Comparison of ENCODE assay signal across 8 mouse cellular contexts in the genomic region with DNA sequence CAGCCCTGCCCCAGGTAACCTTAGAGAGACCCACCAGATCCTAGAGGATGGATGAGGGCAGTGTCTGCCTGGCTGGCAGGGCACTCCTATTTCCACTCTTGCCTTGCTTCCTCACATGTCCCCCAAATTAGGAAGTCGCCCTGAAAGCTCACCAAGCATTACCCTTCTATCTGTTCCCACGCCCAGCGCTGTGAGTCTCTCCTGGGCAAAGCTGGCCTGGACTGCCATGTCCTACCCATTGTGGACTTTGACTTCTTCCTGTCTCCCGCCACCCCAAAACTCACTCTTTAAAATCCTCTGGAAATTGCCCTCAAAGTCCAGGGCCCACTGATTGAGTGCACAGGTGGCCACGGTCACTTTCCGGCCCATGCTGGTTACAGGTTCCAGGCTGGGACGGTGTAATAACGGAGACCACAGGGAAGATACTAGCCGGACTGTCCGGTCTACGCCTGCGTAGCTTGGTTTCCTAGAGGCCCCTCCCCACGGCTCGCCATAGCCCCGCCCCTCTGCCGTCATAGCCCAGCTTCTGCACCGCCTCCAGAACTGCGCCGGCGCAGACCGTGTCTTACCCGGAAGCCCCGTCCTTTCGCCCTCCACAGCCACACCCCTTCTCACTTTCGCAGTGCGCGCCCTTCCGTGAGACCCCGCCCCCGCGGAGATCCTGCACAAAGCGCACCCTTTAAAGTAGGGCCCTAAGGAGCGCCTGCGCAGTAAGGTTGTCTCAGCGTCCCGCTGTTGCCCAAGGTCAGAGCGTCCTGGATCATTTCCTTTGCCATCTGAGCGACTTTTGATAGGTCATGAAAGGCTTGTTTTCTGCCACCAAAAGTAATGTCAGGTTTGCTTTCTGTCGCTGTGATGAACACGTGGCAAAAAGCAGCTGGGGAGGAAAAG. TPM values are rescaled to one million over a fixed set of nuclear protein-coding genes. Genes with fewer than 3 reads are reported as not detected.
A peak's percentile ranks its signal among the peaks of the same experiment; 100 is the strongest.
DNase-seq lines count a peak whose midpoint lies in the region; ATAC-seq and TF ChIP-seq lines count a peak whose summit lies in the region.

A gene (minus strand): TSS at position 475 of the 891 bp plus-strand sequence.
A gene (plus strand): TSS at position 771 of the 891 bp plus-strand sequence.

- H3K4me1 ChIP-seq in hindbrain, postnatal 0 days (ENCODE audit: insufficient read depth, low read length) = peaks cover 8% of the 10 kb centered on the region; the same call in 1 of the 2 replicates

- peak; percentile 99 for ATAC-seq in hindbrain, postnatal 0 days
- ATAC-seq in megakaryocyte, adult 5-6 weeks (ENCODE audit: poor library complexity, severe bottlenecking) = peak; percentile 94

- no peaks in the 10 kb centered on the region for H3K9me3 ChIP-seq in hindbrain, postnatal 0 days (ENCODE audit: low read length)

- DNase-seq in WW6 (ENCODE audit: low read depth, low spot score) = peak; percentile 96
- peak; percentile 97 for DNase-seq in cerebellum, postnatal 4 days (ENCODE audit: low spot score in 2 of 2)
- peak; percentile 100 for DNase-seq in gastrocnemius, adult 2 months
- DNase-seq in hindbrain, postnatal 0 days (ENCODE audit: low spot score) = peak; percentile 99
- peak; percentile 99 for DNase-seq in left cerebral cortex, adult 2 months (ENCODE audit: extremely low spot score in 1 of 2, low spot score in 2 of 2)
- DNase-seq in right cerebral cortex, adult 2 months (ENCODE audit: low spot score in 2 of 2) = peak; percentile 98 to 99
- DNase-seq in urinary bladder, postnatal 14 days (ENCODE audit: low spot score) = peak; percentile 99

- intact Hi-C loops in gastrocnemius, adult 2 months (cut with DNase I) = loop anchor here (10.0 kb wide), 1 partner anchor 228 kb away; no protein-coding TSS in a partner anchor
- intact Hi-C loops in left cerebral cortex, adult 2 months (cut with DNase I) = loop anchor here (5.0 to 10.0 kb wide), 3 partner anchors 85 to 732 kb away; a partner anchor contains a TSS

- no peaks in the 10 kb centered on the region; the same call in 1 of the 2 replicates for H3K36me3 ChIP-seq in hindbrain, postnatal 0 days (ENCODE audit: insufficient read depth, low read length)

- TF ChIP-seq CTCF in gastrocnemius, adult 2 months (IDR thresholded peaks at IDR 0.05) = no peak
- TF ChIP-seq CTCF in hindbrain, postnatal 0 days (IDR thresholded peaks at IDR 0.05; ENCODE audit: low read depth) = no peak
- TF ChIP-seq CTCF in left cerebral cortex, adult 2 months (IDR thresholded peaks at IDR 0.05) = no peak

- H3K27ac ChIP-seq in gastrocnemius, adult 2 months = peak within 1 kb of the TSS; percentile 93
- H3K27ac ChIP-seq in hindbrain, postnatal 0 days = peak within 1 kb of the TSS; percentile 62
- peak within 1 kb of the TSS; percentile 97 for H3K27ac ChIP-seq in left cerebral cortex, adult 2 months

- under 1% methylated on average over 38 of the region's 40 CpGs for WGBS in hindbrain, postnatal 0 days

- H3K4me3 ChIP-seq in gastrocnemius, adult 2 months = peak within 1 kb of the TSS; percentile 89
- peak within 1 kb of the TSS; percentile 59 for H3K4me3 ChIP-seq in hindbrain, postnatal 0 days (ENCODE audit: low read length)
- peak within 1 kb of the TSS; percentile 65 for H3K4me3 ChIP-seq in left cerebral cortex, adult 2 months

- peak within 1 kb of the TSS; percentile 74 for H3K9ac ChIP-seq in hindbrain, postnatal 0 days (replicated peaks; ENCODE audit: low read length)

- no peaks in the 10 kb centered on the region for H3K27me3 ChIP-seq in hindbrain, postnatal 0 days (ENCODE audit: insufficient read depth, low read length)

- peak within 1 kb of the TSS; percentile 74 for H3K4me2 ChIP-seq in hindbrain, postnatal 0 days (ENCODE audit: low read depth, low read length)

RNA-seq across cellular contexts. Expression of the first gene that starts in this region (rescaled TPM):
- total RNA-seq in gastrocnemius, adult 2 months (2021) = 1 to 10 TPM; 3.7 to 4.6 TPM
- 8.7 and 10.7 TPM in 2 replicates for total RNA-seq in hindbrain, postnatal 0 days (2014; rRNA removed)
- polyA plus RNA-seq in hindbrain, postnatal 0 days (2015; fragmentation: Nextera tagmentation; extraction: Ambion mirVana) = 4.6 and 5.1 TPM in 2 replicates
- total RNA-seq in left cerebral cortex, adult 2 months (2021) = 1 to 10 TPM; 6.4 to 7.1 TPM
- total RNA-seq in megakaryocyte, adult 5-6 weeks (2015) = 3.9 and 4.4 TPM in 2 replicates
- 7.5 and 11.7 TPM in 2 replicates for total RNA-seq in megakaryocyte, adult 5-6 weeks (2017)

RNA-seq across cellular contexts. Expression of the second gene that starts in this region (rescaled TPM):
- 1 to 10 TPM; 4.2 to 7.6 TPM for total RNA-seq in gastrocnemius, adult 2 months (2021)
- 55.6 and 84.4 TPM in 2 replicates for total RNA-seq in hindbrain, postnatal 0 days (2014; rRNA removed)
- 64.1 and 70.2 TPM in 2 replicates for polyA plus RNA-seq in hindbrain, postnatal 0 days (2015; fragmentation: Nextera tagmentation; extraction: Ambion mirVana)
- 10 to 100 TPM; 31.6 to 36.1 TPM for total RNA-seq in left cerebral cortex, adult 2 months (2021)
- 11.4 and 13.1 TPM in 2 replicates for total RNA-seq in megakaryocyte, adult 5-6 weeks (2015)
- total RNA-seq in megakaryocyte, adult 5-6 weeks (2017) = 3.0 and 6.1 TPM in 2 replicates

Comparison
In these comparisons a context has a peak if more than half of its experiments do, and no peak if none do; other contexts are left out.
1. Peak in every context shown above with its lines: DNase-seq, ATAC-seq, H3K4me3 ChIP-seq and H3K27ac ChIP-seq.